Mouse (Mus musculus): ENCODE data around the gene Syngr2. TPM values are rescaled to one million over a fixed set of nuclear protein-coding genes. Genes with fewer than 3 reads are reported as not detected.
A peak's percentile ranks its signal among the peaks of the same experiment; 100 is the strongest.

Gene Syngr2
- polyA plus RNA-seq, 2 experiments, result 36.5 to 50.4 TPM

DNA sequence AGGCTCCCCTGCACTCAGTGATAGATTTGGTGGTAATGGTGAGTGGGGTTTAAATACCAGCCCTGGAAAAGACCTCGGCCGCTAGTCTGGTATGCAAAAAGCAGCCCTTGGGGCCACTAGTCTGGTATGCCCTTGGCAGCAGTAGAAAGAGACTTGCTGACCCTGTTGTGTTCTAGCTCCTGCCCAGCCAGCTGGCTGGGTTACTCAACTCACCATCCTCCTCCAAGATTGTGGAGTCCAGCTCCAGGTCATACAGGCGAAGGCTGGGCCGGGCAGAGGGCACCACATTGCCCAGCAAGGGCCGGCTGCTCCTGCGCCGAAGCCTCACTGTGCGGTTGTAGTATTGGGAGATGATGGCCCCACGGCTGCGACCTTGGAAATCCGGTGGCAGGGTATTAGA, 31.4 kb upstream of the Syngr2 start:
- Histone ChIP-seq H3K4me3 (ENCODE audit: insufficient read depth in 1 of 2, low read depth in 2 of 2, low read length in 2 of 2) (peak overlapping the region in 1 of 2 experiments; percentile 81; a peak in 2 of 4 replicates), H3K27me3 (ENCODE audit: control insufficient read depth, insufficient read depth, low read length) (no peaks in the 10 kb centered on the region), H3K4me2 (ENCODE audit: low read depth) (peak overlapping the region; percentile 98), H3K4me1 (replicated peaks; ENCODE audit: control insufficient read depth in 2 of 2, insufficient read depth in 2 of 2, low read length in 1 of 2) (peaks cover 8 to 17% of the 10 kb centered on the region in 2 experiments; a peak in 3 of 4 replicates), H3K27ac (no peak overlapping the region), H3K9me3 (ENCODE audit: control insufficient read depth, low read length) (no peaks in the 10 kb centered on the region), H3K9ac (replicated peaks) (peak overlapping the region; percentile 99), H3K36me3 (replicated peaks; ENCODE audit: control insufficient read depth, insufficient read depth, low read depth) (peaks cover 54% of the 10 kb centered on the region)
- no peak for DNase-seq (ENCODE audit: low read depth in 3 of 3, low spot score in 3 of 3)
- no peak for TF ChIP-seq CTCF (IDR thresholded peaks at IDR 0.05; ENCODE audit: low read depth)
- TF ChIP-seq EP300 (IDR thresholded peaks at IDR 0.05; ENCODE audit: low read depth), result no peak
- 91% methylated on average over 11 of the region's 11 CpGs for WGBS (ENCODE audit: insufficient replicate concordance)
- no peak for ATAC-seq (ENCODE audit: insufficient read depth)

DNA sequence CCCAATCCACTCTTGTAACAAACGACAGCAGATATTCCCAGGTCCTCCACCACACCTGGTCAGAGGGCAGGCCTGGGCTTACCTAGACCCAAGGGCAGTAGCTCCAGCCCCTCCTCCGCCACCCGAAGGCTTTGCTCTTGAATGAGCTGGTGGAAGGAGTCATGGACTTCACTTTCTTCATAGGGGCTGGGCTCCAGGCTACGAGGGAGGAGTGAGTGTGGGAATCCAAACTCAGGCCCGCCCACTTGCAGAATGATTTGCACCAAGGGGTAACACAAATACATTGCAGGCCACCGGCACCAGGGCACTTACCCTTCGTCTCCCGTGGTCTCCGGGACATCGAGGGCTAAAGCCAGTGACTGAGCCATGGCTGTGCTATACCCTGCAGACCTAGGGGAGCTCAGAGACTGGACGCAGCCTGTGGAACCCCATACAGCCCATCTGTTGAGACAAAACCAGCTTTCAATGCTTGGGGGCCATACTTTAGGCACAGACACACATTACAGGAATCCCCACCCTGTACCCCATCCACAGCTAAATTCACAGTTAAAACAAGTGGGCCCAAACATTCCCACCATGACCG, 30.5 kb upstream of the Syngr2 start:
- 20% methylated on average over 12 of the region's 12 CpGs for WGBS (ENCODE audit: insufficient replicate concordance)
- Histone ChIP-seq H3K27ac (peak overlapping the region; percentile 100), H3K9me3 (ENCODE audit: control insufficient read depth, low read length) (no peaks in the 10 kb centered on the region), H3K27me3 (ENCODE audit: control insufficient read depth, insufficient read depth, low read length) (no peaks in the 10 kb centered on the region), H3K4me2 (ENCODE audit: low read depth) (peak overlapping the region; percentile 98), H3K36me3 (replicated peaks; ENCODE audit: control insufficient read depth, insufficient read depth, low read depth) (peaks cover 47% of the 10 kb centered on the region), H3K9ac (replicated peaks) (peak overlapping the region; percentile 99), H3K4me3 (ENCODE audit: insufficient read depth in 1 of 2, low read depth in 2 of 2, low read length in 2 of 2) (peak overlapping the region; percentile 75 to 81), H3K4me1 (replicated peaks; ENCODE audit: control insufficient read depth in 2 of 2, insufficient read depth in 2 of 2, low read length in 1 of 2) (peaks cover 15 to 19% of the 10 kb centered on the region in 2 experiments)
- TF ChIP-seq EP300 (IDR thresholded peaks at IDR 0.05; ENCODE audit: low read depth) (no peak), CTCF (IDR thresholded peaks at IDR 0.05; ENCODE audit: low read depth) (no peak)
- ATAC-seq (ENCODE audit: insufficient read depth) (no peak), DNase-seq (ENCODE audit: low read depth in 3 of 3, low spot score in 3 of 3) (peak in 2 of 3 experiments; percentile 41 to 52)

DNA sequence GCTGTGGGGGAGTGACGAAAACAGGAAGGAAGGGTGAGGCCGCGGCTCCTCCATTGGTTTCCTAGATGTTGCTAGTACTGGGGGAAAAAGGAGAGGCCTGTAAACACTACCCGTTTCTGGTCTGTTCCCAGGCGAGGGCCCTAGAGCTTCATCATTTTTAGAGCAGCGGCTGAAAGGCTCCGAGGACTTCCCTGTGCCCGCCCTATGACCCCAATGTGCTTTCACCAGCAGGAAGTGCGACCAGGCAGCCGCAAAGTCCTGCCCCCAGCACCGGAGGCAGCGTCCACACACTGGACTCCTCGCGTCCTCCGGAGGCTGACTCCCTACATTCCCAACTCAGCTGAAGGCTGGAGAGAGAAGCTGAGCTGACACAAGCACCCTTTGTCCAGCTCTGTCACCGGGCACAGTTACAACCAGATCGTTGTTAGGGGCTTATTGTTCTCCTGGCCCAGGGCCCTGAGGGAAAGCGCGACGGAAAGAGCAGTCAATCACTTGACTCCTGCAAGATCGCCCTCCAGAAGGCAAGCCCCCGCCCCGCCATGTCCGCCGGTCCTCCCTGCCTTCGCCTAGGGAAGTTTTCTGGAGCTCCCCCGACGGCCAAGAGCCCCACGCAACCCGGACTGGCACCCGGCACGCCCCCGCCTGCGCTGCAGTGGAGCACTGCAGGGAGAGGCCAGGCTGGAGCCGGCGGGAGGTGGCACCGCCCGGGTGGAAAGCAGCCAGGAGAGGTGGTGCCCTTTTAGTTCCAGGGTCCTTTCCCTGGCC, 29.9 kb upstream of the Syngr2 start:
- Histone ChIP-seq H3K9me3 (ENCODE audit: control insufficient read depth, low read length) (no peaks in the 10 kb centered on the region), H3K36me3 (replicated peaks; ENCODE audit: control insufficient read depth, insufficient read depth, low read depth) (peaks cover 52% of the 10 kb centered on the region), H3K27me3 (ENCODE audit: control insufficient read depth, insufficient read depth, low read length) (no peaks in the 10 kb centered on the region), H3K9ac (replicated peaks) (peak overlapping the region; percentile 99), H3K4me2 (ENCODE audit: low read depth) (peak overlapping the region; percentile 98), H3K4me1 (replicated peaks; ENCODE audit: control insufficient read depth in 2 of 2, insufficient read depth in 2 of 2, low read length in 1 of 2) (peaks cover 18 to 23% of the 10 kb centered on the region in 2 experiments), H3K27ac (peak overlapping the region; percentile 100), H3K4me3 (ENCODE audit: insufficient read depth in 1 of 2, low read depth in 2 of 2, low read length in 2 of 2) (peak overlapping the region; percentile 75 to 81)
- ATAC-seq (ENCODE audit: insufficient read depth), result peak; percentile 32
- under 1% methylated on average over 38 of the region's 38 CpGs for WGBS (ENCODE audit: insufficient replicate concordance)
- peak in 1 of 3 experiments; percentile 49 for DNase-seq (ENCODE audit: low read depth in 3 of 3, low spot score in 3 of 3)
- TF ChIP-seq EP300 (IDR thresholded peaks at IDR 0.05; ENCODE audit: low read depth) (no peak), CTCF (IDR thresholded peaks at IDR 0.05; ENCODE audit: low read depth) (peak; percentile 13; the same call in 1 of the 2 replicates)

DNA sequence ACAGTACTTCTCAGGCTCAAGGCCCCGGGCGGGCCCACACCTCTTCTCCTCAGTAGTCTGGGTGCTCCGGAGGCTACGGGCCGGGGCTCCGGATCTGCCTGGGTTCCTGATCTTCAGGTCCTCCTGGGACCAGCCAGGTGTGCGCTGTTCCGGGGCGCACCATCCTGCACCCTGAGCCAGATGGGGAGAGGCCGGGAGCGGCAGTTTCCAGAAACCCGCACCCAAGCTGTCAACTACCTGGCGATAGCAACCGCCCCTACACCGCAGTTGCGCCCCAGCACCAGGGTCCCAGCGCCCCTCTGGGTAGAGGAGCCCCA, 29.3 kb upstream of the Syngr2 start:
- peaks cover 50% of the 10 kb centered on the region for H3K36me3 ChIP-seq (replicated peaks; ENCODE audit: control insufficient read depth, insufficient read depth, low read depth)

DNA sequence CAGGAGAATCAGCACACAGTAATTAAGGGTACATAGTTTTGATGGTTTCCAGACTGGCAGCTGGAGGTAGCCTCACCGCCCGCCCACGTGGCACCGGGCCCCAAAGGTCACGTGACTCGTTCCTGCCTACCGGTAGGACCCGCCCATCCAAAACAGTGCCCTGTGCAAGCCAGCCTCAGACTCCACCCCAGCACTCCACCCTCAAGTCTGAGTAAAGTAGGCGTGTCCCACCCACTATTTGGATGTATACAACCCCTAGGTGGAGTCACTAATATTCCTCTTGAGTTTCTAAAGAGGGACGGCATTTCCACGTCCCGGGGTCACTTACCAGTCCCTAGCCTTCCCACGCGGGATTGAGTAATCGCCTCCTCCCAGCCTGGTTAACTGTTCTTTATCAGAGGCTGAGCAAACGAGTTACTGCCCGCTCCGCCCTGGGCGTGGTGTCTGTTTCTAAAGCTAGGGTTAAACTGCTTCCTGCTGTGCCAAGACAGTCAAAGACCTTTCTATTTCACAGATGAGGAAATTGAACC, 28.8 kb upstream of the Syngr2 start:
- TF ChIP-seq CTCF (IDR thresholded peaks at IDR 0.05; ENCODE audit: low read depth) (peak; percentile 33), EP300 (IDR thresholded peaks at IDR 0.05; ENCODE audit: low read depth) (peak; percentile 89)
- Histone ChIP-seq H3K9ac (replicated peaks) (peak overlapping the region; percentile 99), H3K27me3 (ENCODE audit: control insufficient read depth, insufficient read depth, low read length) (no peaks in the 10 kb centered on the region), H3K4me1 (replicated peaks; ENCODE audit: control insufficient read depth in 2 of 2, insufficient read depth in 2 of 2, low read length in 1 of 2) (peaks cover 18 to 23% of the 10 kb centered on the region in 2 experiments), H3K36me3 (replicated peaks; ENCODE audit: control insufficient read depth, insufficient read depth, low read depth) (peaks cover 50% of the 10 kb centered on the region), H3K9me3 (ENCODE audit: control insufficient read depth, low read length) (no peaks in the 10 kb centered on the region), H3K27ac (peak overlapping the region; percentile 100), H3K4me2 (ENCODE audit: low read depth) (peak overlapping the region; percentile 98), H3K4me3 (ENCODE audit: insufficient read depth in 1 of 2, low read depth in 2 of 2, low read length in 2 of 2) (peak overlapping the region; percentile 75 to 81)
- ATAC-seq (ENCODE audit: insufficient read depth) (peak; percentile 76), DNase-seq (ENCODE audit: low read depth in 3 of 3, low spot score in 3 of 3) (peak; percentile 94 to 97 (median 94))
- under 1% methylated on average over 19 of the region's 19 CpGs for WGBS (ENCODE audit: insufficient replicate concordance)

More for the DNA sequence above, 29.3 kb upstream of the Syngr2 start:
- Histone ChIP-seq H3K9ac (replicated peaks) (peak overlapping the region; percentile 99), H3K27me3 (ENCODE audit: control insufficient read depth, insufficient read depth, low read length) (no peaks in the 10 kb centered on the region), H3K4me1 (replicated peaks; ENCODE audit: control insufficient read depth in 2 of 2, insufficient read depth in 2 of 2, low read length in 1 of 2) (peaks cover 18 to 23% of the 10 kb centered on the region in 2 experiments), H3K4me2 (ENCODE audit: low read depth) (peak overlapping the region; percentile 98), H3K27ac (peak overlapping the region; percentile 100), H3K4me3 (ENCODE audit: insufficient read depth in 1 of 2, low read depth in 2 of 2, low read length in 2 of 2) (peak overlapping the region; percentile 75 to 81), H3K9me3 (ENCODE audit: control insufficient read depth, low read length) (no peaks in the 10 kb centered on the region)
- TF ChIP-seq CTCF (IDR thresholded peaks at IDR 0.05; ENCODE audit: low read depth) (no peak), EP300 (IDR thresholded peaks at IDR 0.05; ENCODE audit: low read depth) (no peak)
- ATAC-seq (ENCODE audit: insufficient read depth) (peak; percentile 3), DNase-seq (ENCODE audit: low read depth in 3 of 3, low spot score in 3 of 3) (no peak)
- WGBS (ENCODE audit: insufficient replicate concordance), result 0% methylated on average over 17 of the region's 17 CpGs
